Mouse (Mus musculus) layer of hippocampus, adult 9-10 months (tissue): Measurements from ENCODE around the gene Tamm41.
A peak's percentile ranks its signal among the peaks of the same experiment; 100 is the strongest.

Experiments
- DNase-seq: peaks from one replicate; pipeline ENCODE4 v3.0.0; 2022; ENCODE audit warnings: low spot score

The Tamm41 gene

DNA sequence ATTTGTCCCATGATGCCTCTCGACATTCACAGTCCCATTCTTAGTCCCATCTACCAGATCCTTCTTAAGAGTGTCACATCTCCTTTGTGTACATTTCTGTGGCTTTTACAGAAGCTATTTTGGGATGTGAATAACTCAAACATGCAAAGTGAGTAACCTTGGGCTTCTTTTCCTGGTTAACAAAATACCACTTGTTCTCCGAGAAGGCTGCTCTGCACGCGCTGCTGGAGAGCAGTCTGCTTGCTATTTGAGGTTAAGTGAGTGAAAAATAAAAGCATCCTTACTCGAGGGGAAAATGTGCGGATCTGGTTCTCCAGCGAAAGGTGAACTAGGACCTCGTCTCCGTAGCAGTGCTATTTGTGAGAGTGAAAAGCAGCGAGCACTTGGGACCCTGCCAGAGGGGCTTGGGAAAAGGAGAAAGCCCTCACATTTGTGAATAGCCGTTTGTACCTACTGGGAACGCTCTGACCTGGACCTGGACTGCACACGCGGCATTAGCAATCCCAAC is 10.1 kb downstream of the Tamm41 start:
- no peak for DNase-seq

DNA sequence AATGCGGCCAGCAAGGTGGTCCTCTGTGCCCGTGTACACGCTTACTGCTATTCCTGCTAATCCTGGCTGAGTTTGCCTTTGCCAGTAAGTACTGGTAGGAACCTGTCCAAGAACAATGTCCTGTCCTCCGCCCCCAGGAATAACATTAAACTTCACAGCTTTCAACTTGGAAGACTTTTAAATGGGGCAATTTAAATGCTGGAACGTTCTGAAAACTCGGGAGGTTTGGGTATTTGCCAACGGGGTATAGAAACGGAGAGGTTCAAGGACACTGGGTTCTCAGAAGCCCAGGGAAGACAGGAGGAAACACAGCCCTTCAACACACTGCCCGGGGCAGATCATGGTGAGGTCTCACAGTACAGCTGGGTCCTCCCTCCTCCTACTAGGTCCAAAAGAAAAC is 14.8 kb downstream of the Tamm41 start:
- DNase-seq = no peak

DNA sequence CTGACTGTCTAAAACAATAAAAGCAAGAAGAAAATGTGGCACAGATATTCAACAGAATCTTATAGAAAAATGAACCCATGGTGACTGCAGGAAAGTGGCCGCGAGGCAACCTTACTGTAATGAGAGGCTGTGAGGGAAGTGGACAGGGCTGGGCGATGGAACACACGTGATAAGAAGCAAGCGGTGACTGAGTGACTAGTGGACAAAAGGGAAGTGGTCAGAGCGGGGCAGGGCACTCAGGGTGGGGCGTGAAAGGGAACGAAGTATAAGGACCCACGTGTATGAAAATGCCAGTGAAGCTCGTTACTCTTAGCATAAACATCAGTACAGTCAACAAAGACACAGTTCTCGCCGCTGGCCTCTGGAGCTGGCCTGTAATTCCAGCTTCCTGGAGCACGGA is 22.2 kb downstream of the Tamm41 start:
- no peak for DNase-seq

DNA sequence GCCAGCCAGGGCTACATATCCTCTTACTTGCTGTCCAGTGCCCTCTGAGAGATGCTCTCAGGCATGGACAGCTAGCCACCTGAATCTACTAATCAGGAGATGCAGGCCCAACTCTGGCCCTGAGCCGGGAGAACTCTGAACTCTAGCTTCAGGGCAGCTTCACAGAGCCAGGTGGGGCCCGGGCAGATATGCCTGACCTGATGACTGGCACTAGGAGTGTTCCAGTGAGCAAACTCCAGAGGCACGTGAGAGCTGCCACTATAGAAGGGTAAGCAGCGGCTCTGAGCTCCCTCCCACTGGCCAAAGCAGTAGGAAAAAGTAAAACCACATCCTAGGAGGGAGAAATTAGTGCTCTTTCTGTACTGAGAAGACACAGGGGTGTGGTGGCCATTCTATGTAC is 24.1 kb downstream of the Tamm41 start:
- DNase-seq = no peak

DNA sequence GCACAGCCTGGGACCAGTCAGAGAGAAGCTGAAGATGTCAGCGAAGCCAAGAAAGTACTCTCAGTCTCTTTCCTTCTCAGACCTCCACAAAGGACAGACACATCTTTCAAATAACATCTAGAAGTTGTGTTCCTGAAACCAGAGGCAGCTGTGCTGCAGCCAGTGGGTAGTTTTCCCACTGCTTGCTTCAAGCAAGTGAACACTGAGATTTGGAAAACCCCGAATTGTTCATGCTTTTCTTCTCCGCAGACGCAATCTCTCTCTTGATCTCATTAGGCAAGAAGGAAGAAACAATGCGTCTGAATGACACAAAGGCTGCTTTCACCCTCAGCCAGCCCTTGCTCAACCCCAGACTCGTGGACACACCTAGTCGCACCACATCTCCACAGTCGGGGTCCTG is 25.9 kb downstream of the Tamm41 start:
- DNase-seq = no peak

DNA sequence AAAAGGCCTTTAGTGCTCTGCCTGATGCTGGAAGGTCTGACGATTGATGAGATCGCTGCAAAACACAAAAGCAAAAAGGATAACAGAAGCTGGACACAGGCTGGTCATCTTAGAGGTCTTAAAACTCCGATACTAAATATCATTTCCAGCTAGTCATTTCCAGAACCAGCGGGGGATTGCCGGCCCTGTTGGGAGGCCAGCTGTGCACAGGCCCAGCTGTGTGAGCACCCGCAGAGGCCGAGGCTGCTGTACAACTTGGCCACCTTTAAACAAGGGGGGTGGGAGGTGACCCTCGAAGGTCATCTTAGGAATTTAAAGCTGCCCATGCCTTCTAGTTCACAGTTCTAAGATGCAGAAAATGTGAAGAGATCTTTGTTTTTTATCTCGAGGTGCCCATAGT is 26.9 kb downstream of the Tamm41 start:
- DNase-seq = no peak

DNA sequence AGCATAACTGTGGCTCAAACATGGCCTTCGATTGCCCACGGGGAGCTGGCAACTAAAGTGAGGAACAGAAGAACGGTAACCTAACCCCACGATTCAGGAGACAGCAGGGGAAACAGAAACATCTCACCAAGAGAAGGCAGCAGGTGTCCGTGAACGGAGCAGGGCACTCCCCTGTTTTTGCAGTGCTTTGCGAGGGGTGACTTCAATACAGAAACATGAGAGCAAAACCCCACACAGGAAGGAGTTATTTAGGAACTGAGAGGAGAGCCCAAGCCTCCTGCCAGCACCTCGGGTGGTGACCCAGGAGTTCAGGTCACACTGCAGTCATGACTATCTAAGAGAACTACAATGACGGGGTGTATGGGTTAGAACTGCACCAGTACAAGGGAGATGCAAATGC is 27.4 kb downstream of the Tamm41 start:
- no peak for DNase-seq

DNA sequence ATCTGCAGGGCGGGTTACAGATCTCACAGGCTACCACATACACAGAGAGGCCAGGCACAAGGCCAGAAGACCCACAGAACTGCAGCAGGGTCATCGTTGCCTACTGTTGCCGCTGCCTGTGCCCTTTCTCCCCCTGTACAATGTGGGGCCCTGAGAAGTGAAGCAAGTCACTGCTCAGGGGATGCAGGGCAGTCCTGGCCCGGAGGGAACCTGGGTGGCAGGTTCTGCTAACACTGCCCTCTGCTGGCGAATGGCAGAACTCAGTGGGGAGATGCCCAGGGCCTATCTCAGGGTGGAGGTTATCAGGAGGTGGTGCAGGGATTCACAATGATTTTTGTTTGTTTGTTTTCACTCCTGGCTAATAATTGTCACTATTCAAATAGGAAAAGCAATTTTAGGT is 29.9 kb downstream of the Tamm41 start:
- DNase-seq = peak; percentile 49

DNA sequence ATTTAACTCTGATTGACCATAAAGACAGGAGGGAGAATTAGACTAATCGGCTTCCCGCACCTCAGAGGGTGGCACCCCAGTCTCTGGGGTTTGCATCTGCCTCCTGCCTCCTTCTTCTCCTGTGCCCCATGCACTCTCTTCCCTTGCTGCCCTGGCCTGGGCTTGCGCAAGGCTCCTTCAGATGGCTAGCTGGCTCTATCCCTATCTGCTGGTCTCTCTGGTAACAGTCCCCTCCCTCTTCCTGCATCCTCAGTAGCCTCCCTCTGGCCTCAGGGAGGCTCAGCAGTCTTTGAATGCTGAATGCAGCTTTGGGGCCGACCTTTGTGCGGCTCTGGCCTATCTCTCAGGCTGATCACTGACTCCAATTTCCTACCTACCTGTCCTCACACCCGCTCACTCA is 30.7 kb downstream of the Tamm41 start:
- DNase-seq = no peak

DNA sequence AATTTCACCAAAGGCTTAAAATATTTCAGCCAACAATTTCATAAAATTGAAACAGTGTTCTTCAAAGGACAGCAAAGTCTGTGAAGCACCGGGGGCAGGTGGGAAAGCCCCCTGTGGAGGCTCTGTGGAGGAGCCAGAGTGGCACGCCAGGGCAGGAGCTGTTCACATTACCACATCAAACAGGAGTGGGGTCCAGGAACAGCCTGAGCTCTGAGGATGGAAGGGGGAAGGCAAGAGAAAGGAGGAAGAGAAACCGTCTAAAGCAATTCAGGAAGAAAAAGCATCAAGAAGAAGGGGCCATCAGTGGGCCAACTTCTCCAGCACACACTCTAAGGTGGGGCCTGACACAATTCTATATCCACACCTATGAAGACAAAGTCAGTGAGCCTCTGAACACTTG is 31.6 kb downstream of the Tamm41 start:
- no peak for DNase-seq

DNA sequence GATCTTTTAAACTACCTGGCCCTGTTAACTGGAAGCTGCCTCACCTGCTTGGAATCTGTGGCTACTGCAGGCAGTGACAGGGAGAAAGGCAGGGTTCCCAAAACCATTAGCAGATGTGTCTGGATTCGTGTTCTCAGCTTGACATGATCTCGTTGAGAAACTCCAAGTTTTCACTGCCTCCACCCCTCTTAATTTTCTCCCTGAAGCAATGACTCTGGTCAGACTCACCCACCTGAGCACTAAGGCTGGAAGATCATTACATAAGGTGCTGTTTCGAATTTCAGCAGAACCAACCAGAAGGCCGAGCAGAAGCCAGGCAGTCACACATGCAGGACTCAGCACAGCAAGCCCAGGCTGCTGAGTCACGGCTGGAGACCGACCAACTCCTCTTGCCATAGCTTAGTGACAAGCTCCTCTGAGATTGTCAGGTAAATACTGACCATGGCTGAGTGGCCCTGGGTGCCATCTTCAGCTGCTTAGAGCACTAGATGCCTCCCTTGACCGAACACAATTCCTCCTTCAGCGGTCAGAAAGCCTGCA is 32.3 kb downstream of the Tamm41 start:
- peak; percentile 47 for DNase-seq

DNA sequence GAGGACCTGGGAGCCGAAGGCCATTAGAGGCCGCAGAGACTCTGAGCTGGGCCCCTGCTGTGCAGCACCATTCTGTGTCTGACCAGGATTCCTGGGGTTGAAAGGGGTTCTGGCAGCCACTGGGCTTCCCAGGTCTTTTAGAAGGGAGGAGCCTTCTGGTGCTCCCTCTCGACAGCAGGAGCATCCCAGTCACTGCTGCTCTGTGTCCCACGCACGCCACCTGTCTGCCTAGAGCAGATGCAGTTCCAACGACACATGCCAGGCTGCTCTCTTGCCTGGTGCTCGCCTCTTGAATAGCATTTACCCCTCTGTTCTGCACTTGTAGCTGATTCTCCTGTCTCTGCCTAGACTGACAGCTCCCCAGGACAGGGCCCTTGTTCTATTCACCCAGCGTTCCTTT is 33.0 kb downstream of the Tamm41 start:
- DNase-seq = peak; percentile 73

DNA sequence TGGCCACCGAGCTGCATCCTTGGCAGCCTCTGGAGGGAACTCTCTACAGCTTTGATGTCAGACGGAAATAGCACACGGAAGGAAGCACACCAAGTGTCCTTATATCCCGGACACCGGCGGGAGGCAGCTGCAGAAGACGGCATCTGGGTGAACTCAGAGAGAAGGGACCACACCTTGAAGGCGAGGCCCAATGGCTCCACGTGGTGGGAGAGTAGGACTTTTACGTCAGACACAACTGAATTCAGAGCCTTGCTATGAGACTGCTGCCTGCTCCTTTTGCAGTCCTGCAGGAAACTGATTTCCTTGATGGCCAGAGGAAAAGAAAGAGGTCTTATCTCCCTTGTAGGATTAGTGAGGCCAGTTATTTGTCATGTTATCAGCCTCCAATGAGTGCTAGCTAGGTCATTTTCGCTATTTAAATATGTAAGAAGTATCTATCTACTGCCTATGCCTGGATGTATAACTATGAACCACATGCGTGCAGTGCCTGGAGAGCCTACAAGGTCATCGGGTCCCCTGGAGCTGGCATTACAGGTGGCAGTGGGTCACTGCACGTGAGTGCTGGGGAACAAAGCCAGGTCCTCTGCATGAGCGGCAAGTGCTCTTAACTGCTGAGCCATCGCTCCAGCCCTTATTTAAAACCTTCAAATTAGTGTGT is 39.2 kb downstream of the Tamm41 start:
- DNase-seq = no peak

DNA sequence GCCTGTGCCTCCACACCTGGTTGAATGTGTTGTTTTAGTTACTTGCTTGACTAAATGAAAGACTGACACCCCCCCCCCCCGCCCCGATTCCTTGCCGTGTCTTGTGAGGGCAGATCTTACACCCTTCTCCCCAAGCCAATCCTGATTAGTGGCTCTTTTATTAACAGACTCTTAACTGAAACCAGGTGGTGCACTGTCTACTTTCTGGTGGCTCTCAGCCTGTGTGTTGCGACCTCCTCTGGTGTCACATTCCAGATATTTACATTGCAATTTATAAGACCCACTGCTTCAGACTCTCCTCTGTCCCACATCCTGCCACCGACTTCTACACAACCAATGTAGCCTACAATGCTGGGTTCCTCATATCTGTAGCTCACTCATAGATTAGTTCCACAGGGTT is 40.2 kb downstream of the Tamm41 start:
- no peak for DNase-seq

DNA sequence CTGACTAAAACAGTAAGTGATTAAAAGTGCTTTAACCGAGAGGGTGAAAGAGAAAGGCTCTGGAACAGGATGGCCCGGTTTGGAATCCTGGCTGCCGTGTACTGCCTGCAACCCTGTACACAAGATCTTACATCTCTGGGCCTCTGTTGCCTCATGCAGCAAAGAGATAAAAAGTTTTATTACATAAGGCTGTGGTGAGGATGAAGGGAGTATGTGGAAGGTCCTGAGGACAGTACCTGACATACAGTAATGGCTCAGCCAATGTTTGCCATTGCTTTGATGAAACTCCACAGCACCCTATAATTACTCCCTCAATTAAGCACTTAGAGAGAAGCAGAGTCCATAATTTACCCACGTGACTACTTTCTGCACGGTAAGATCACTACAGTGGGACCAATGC is 40.8 kb downstream of the Tamm41 start:
- DNase-seq = no peak

DNA sequence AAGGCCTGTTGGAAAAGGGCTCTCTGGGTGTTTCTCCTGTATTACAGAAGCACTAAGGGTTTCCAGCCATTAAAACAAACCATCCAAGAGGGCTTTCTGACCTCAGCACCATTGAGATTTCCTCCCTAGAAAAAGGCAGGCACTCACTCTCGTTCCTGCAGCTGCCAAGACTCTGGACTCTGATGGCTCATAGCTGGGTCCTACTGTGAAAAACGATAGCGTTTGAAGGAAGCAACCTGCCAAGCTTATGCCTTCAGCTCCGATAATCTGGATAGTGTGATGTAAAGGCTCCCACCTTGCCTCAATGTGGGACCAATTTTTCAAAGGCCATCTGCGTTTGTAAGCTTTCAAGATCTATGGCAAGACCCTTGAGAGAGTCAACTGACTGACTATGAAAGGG is 43.6 kb downstream of the Tamm41 start:
- DNase-seq = no peak

DNA sequence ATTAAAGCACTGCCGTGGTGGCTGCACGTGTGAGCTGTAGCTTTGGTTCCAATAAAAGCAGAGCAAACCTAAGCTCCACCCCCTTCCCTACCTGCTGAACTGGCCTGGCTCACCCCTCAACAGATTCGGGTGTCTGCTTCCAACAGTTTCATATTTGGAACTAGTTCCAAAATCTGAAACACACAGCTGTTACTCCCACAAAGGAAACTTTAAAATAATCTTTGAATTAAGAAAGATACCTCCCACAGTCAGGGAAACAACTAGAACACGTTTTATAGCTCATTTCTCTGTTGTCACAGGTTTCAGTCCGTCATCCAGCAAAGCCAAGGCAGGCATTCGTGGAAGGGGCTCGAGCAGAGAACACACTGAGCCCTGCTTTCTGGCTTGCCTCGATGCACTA is 44.0 kb downstream of the Tamm41 start:
- peak; percentile 33 for DNase-seq

DNA sequence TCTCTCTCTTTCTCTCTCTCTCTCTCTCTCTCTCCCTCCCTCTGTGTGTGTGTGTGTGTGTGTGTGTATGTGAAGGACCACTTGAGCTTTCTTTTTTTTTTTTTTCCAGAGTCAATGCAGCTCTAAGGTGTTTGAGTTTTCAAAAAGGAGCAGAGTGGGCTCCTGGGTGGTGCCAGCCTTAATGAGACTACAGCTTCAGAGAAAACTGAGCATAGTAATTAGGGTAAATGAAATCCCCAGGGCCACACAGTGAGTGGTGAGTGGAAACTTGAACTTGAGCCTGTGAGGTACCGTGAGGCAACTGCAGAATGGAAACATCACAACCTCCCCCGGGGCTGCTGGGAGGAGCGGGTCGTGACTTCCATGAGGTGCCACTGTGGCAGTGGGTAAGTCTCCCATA is 45.8 kb downstream of the Tamm41 start:
- no peak for DNase-seq

DNA sequence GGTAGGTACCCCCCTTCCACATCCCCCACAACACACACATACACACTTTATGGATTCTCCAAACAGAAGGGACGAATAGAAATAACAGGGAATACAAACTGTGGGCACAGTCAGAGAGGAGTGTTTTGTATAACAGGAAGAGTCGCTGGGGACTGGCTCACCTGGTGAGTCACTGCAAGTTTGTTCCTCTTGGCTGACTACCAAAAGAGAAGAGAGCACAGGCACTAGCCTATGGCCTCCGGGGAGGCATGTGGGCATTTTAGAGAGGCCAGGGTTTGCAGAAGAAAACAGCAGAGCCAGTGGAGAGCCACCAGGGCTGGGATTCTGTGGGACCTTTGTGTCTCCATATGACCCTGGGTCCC is 49.1 kb downstream of the Tamm41 start:
- DNase-seq = no peak

DNA sequence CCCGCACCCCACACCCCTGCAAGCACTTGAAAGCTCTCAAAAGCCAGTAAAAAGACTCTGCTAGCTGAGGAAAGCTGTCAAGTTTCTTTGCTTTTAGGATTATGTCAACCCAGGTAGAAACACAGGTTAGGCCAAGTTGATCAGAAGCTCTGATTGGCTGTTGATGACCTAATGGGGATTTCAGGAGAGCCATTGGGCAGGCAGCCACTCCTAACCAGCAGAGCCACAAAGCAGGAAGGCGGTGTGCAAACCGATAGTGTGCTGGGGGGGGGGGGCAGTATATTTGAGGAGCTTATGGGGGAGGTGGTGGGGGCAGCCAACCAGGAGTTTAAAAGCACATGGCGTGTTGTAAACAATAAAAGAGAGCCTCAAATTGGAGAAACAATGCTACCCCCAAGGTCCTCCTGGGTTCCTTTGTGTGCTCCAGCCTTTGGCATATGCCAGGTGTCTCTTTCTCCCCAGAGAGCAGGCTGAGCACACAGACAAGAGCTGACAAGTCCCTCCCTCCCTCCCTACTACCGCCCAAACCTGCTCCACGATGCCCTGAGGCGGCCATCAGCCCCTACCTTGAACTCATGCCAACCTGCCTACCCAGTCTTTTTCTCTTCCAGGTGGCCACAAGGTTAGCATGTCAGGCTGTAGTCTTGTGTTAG is 49.6 kb downstream of the Tamm41 start:
- DNase-seq = no peak

DNA sequence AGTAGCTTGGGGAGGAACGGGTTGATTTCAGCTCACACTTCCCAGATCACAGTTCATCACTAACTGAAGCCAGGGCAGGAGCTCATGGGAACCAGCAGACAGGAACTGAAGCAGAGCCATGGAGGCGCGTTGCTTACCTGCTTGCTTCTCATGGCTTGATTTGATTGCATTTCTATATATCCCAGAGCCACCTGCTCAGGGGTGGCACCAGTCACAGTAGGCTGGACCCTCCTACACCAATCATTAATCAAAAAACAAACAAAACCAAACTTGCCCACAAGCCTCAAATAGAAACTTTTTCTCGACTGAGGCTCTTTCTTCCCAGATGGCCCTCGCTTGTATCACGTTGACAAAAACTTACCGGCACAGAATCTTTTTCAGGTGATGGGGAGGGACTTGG is 55.0 kb downstream of the Tamm41 start:
- DNase-seq = no peak

DNA sequence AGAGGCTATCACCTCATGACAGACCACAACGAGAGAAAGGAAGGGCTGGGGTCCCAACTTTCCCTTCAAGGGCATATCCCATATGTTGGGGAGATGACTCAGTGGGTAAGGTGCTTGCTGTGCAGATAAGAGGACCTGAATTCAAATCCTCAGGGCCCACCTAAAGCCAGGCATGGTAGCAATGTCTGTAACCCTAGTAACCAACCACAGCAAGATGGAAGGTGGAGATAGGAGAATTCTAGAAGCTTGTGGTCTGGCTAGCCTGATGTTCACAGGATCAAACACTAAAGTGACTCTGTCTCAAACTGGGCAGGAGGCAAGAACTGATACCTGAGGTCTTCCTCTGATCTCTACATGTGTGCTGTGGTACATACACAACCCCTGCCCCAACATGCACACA is 58.0 kb downstream of the Tamm41 start:
- no peak for DNase-seq

DNA sequence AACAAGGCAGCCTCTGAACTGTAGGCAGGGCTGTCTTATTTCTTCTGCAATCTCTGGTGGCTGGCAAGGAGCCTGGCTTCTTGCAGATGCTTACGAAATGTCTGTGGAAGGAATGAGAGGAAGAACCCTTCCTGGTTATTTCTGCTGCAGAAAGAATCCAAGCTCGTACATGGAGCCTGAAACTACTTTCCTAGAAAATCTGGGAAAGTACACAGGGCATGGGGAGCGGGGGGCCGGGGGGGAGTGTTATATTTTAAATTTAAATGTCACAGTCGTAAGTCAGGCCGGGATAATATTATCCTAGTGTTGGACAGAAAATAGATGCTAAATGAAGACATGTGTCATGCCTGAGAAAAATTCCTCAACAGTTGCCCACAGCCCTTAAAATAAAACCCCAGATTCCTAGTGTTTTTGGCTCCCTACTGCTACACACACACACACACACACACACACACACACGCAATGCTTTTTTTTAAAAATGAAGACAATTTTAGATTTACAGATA is 60.7 kb downstream of the Tamm41 start:
- no peak for DNase-seq

DNA sequence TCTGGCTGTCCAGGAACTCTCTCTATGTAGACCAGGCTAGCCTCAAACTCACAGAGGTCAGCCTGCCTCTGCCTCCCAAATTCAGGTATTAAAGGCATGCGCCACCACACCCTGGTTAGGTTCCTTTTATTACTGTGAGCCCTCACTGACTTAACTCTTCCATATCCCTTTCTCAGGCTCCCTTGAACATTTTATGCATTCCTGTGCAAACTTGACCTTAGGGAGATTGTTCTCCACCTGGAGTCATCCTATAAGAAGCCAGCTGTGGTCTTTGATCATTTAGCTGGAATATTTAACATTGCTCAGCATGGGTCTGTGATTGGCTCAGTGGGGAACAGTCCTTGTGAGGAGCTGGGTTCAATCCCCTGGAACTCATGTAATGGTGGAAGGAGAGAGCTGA is 63.3 kb downstream of the Tamm41 start:
- no peak for DNase-seq
